In genomic region chr2:34667820-34668219, GRCm38 (mm10) we compare ENCODE assay signal across 30 mouse cellular contexts.
A peak's percentile ranks its signal among the peaks of the same experiment; 100 is the strongest.
DNase-seq lines count a peak whose midpoint lies in the region; ATAC-seq lines count a peak whose summit lies in the region.
"Had no signal": no experiment of that assay in that cellular context is flagged by ENCODE, and none has a peak within 500 bp of the region (broad histone marks: within the 10 kb centered on the region; RNA-seq: fewer than 3 reads in every experiment).

No protein-coding gene starts in this region.

- peaks cover 9% of the 10 kb centered on the region; the same call in 1 of the 2 replicates for H3K4me1 ChIP-seq in embryonic facial prominence, embryonic 12.5 days
- peaks cover 34% of the 10 kb centered on the region for H3K4me1 ChIP-seq in embryonic facial prominence, embryonic 10.5 days
- H3K4me1 ChIP-seq in heart, embryonic 10.5 days: peaks cover 47% of the 10 kb centered on the region
- peaks cover 55% of the 10 kb centered on the region for H3K4me1 ChIP-seq in neural tube, embryonic 13.5 days (replicated peaks)
- H3K4me1 ChIP-seq in neural tube, embryonic 15.5 days: peaks cover 45% of the 10 kb centered on the region
- peaks cover 19% of the 10 kb centered on the region for H3K4me1 ChIP-seq in hindbrain, embryonic 16.5 days (ENCODE audit: control insufficient read depth, insufficient read depth, low read depth, low read length)

- no peak overlapping the region; the same call in 1 of the 2 replicates for H3K9ac ChIP-seq in embryonic facial prominence, embryonic 12.5 days
- 0 out of 2 replicates have a peak overlapping the region, but pooled peaks have one; percentile 38 for H3K9ac ChIP-seq in neural tube, embryonic 13.5 days
- no peak overlapping the region for H3K9ac ChIP-seq in neural tube, embryonic 15.5 days (replicated peaks)
- H3K9ac ChIP-seq in hindbrain, embryonic 16.5 days (ENCODE audit: low read depth, low read length): no peak overlapping the region
- H3K9ac ChIP-seq: intestine, embryonic 15.5 days; limb, embryonic 15.5 days; liver, embryonic 13.5 days had no signal

- H3K4me2 ChIP-seq in embryonic facial prominence, embryonic 12.5 days (replicated peaks): 0 out of 2 replicates have a peak overlapping the region, but pooled peaks have one; percentile 6
- no peak overlapping the region for H3K4me2 ChIP-seq in neural tube, embryonic 13.5 days
- no peak overlapping the region; the same call in 1 of the 2 replicates for H3K4me2 ChIP-seq in neural tube, embryonic 15.5 days
- no peak overlapping the region for H3K4me2 ChIP-seq in hindbrain, embryonic 16.5 days (ENCODE audit: low read length)
- H3K4me2 ChIP-seq: limb, embryonic 15.5 days; liver, embryonic 13.5 days had no signal

- no peak for ATAC-seq in embryonic facial prominence, embryonic 12.5 days (ENCODE audit: insufficient number of reproducible peaks, insufficient read depth, low FRiP score, low TSS enrichment)
- ATAC-seq in neural tube, embryonic 13.5 days (ENCODE audit: low read depth): no peak
- ATAC-seq in neural tube, embryonic 15.5 days (ENCODE audit: low FRiP score): no peak
- ATAC-seq in hindbrain, embryonic 16.5 days: no peak
- ATAC-seq: lung, postnatal 0 days had no signal

- WGBS in embryonic facial prominence, embryonic 12.5 days: 19% methylated on average over 10 of the region's 10 CpGs
- 28% methylated on average over 10 of the region's 10 CpGs for WGBS in embryonic facial prominence, embryonic 10.5 days
- WGBS in heart, embryonic 10.5 days: 49% methylated on average over 10 of the region's 10 CpGs
- WGBS in neural tube, embryonic 13.5 days: 26% methylated on average over 10 of the region's 10 CpGs
- WGBS in neural tube, embryonic 15.5 days: 19% methylated on average over 10 of the region's 10 CpGs
- 17% methylated on average over 10 of the region's 10 CpGs for WGBS in hindbrain, embryonic 16.5 days

- H3K36me3 ChIP-seq in embryonic facial prominence, embryonic 12.5 days: no peaks in the 10 kb centered on the region
- H3K36me3 ChIP-seq in embryonic facial prominence, embryonic 10.5 days (replicated peaks): no peaks in the 10 kb centered on the region
- H3K36me3 ChIP-seq in heart, embryonic 10.5 days: no peaks in the 10 kb centered on the region
- no peaks in the 10 kb centered on the region for H3K36me3 ChIP-seq in neural tube, embryonic 13.5 days
- H3K36me3 ChIP-seq in neural tube, embryonic 15.5 days: no peaks in the 10 kb centered on the region
- H3K36me3 ChIP-seq in hindbrain, embryonic 16.5 days (ENCODE audit: control insufficient read depth, insufficient read depth, low read length): no peaks in the 10 kb centered on the region
- H3K36me3 ChIP-seq: heart, embryonic 13.5 days; intestine, embryonic 15.5 days; limb, embryonic 10.5 days; limb, embryonic 15.5 days; liver, embryonic 13.5 days had no signal

- no peaks in the 10 kb centered on the region for H3K9me3 ChIP-seq in embryonic facial prominence, embryonic 12.5 days
- 0 out of 2 replicates have a peak, but pooled peaks cover 2% of the 10 kb centered on the region for H3K9me3 ChIP-seq in embryonic facial prominence, embryonic 10.5 days
- H3K9me3 ChIP-seq in heart, embryonic 10.5 days: no peaks in the 10 kb centered on the region
- H3K9me3 ChIP-seq in neural tube, embryonic 13.5 days: no peaks in the 10 kb centered on the region
- H3K9me3 ChIP-seq in neural tube, embryonic 15.5 days (replicated peaks): no peaks in the 10 kb centered on the region
- no peaks in the 10 kb centered on the region for H3K9me3 ChIP-seq in hindbrain, embryonic 16.5 days (ENCODE audit: control insufficient read depth, low read length)
- H3K9me3 ChIP-seq: G1E; heart, embryonic 13.5 days; intestine, embryonic 15.5 days; limb, embryonic 10.5 days; limb, embryonic 15.5 days; liver, embryonic 13.5 days had no signal

- DNase-seq in embryonic facial prominence, embryonic 10.5 days (ENCODE audit: low spot score): no peak
- DNase-seq in heart, embryonic 10.5 days (ENCODE audit: low spot score): no peak
- no peak for DNase-seq in heart, adult 8-10 months (ENCODE audit: low spot score)
- no peak for DNase-seq in kidney, postnatal 4 days
- DNase-seq: adrenal gland, adult 8-10 months; cerebellum, adult 11-12 months; cerebellum, adult 9-11 months; gastrocnemius, adult 2 months; gastrocnemius, postnatal 36 days; heart, adult 18-20 months; heart, postnatal 10 days; kidney, adult 2 months; kidney, postnatal 36 days; liver, embryonic 13.5 days; lung, adult 18-20 months; lung, postnatal 4 days; right cerebral cortex, adult 18-20 months; spleen, adult 18-20 months; thymus, postnatal 36 days had no signal

- H3K27me3 ChIP-seq in embryonic facial prominence, embryonic 12.5 days: peaks cover 18% of the 10 kb centered on the region
- H3K27me3 ChIP-seq in embryonic facial prominence, embryonic 10.5 days (replicated peaks; ENCODE audit: low read depth, poor library complexity, severe bottlenecking): peaks cover 34% of the 10 kb centered on the region
- H3K27me3 ChIP-seq in heart, embryonic 10.5 days (ENCODE audit: insufficient read depth, poor library complexity, severe bottlenecking): peaks cover 13% of the 10 kb centered on the region
- peaks cover 2% of the 10 kb centered on the region; the same call in 1 of the 2 replicates for H3K27me3 ChIP-seq in neural tube, embryonic 13.5 days
- H3K27me3 ChIP-seq in neural tube, embryonic 15.5 days (replicated peaks): no peaks in the 10 kb centered on the region
- no peaks in the 10 kb centered on the region for H3K27me3 ChIP-seq in hindbrain, embryonic 16.5 days (replicated peaks; ENCODE audit: control insufficient read depth, insufficient read depth, low read length)

- no peak overlapping the region for H3K27ac ChIP-seq in embryonic facial prominence, embryonic 12.5 days
- H3K27ac ChIP-seq in embryonic facial prominence, embryonic 10.5 days (replicated peaks): no peak overlapping the region
- H3K27ac ChIP-seq in heart, embryonic 10.5 days: peak overlapping the region; percentile 26; the same call in 1 of the 2 replicates
- peak overlapping the region; percentile 68; the same call in 1 of the 2 replicates for H3K27ac ChIP-seq in neural tube, embryonic 13.5 days (replicated peaks)
- no peak overlapping the region for H3K27ac ChIP-seq in neural tube, embryonic 15.5 days (replicated peaks)
- peak overlapping the region; percentile 48; the same call in 1 of the 2 replicates for H3K27ac ChIP-seq in hindbrain, embryonic 16.5 days (ENCODE audit: low read depth, low read length)
- H3K27ac ChIP-seq: gastrocnemius, adult 2 months; heart, embryonic 13.5 days; intestine, embryonic 15.5 days; limb, embryonic 10.5 days; limb, embryonic 15.5 days; liver, embryonic 13.5 days had no signal

- no peak overlapping the region for H3K4me3 ChIP-seq in embryonic facial prominence, embryonic 12.5 days
- no peak overlapping the region for H3K4me3 ChIP-seq in embryonic facial prominence, embryonic 10.5 days
- H3K4me3 ChIP-seq in heart, embryonic 10.5 days: no peak overlapping the region
- H3K4me3 ChIP-seq in neural tube, embryonic 13.5 days: no peak overlapping the region
- H3K4me3 ChIP-seq in neural tube, embryonic 15.5 days (replicated peaks): no peak overlapping the region
- H3K4me3 ChIP-seq in hindbrain, embryonic 16.5 days (ENCODE audit: low read length): no peak overlapping the region
- H3K4me3 ChIP-seq: gastrocnemius, adult 2 months; intestine, embryonic 15.5 days; limb, embryonic 10.5 days; liver, embryonic 13.5 days; megakaryocyte, embryonic 14.5 days had no signal

Comparison
In these comparisons a context has a peak if more than half of its experiments do, and no peak if none do; other contexts are left out.
1. H3K27ac ChIP-seq: peak in heart, embryonic 10.5 days (single experiment), neural tube, embryonic 13.5 days (single experiment) and hindbrain, embryonic 16.5 days (single experiment); none in embryonic facial prominence, embryonic 12.5 days (single experiment), embryonic facial prominence, embryonic 10.5 days (single experiment) and neural tube, embryonic 15.5 days (single experiment).